Mouse (Mus musculus) ES-Bruce4 (cell line): ENCODE results near the gene Cnpy1. TPM values are rescaled to one million over a fixed set of nuclear protein-coding genes. Genes with fewer than 3 reads are reported as not detected.
A peak's percentile ranks its signal among the peaks of the same experiment; 100 is the strongest.

ENCODE experiments used
- H3K27ac ChIP-seq: 2 replicates; pipeline ENCODE4 v1.5.1; 2012; ENCODE audit warnings: low read length, inconsistent platforms; ENCODE audit not compliant: insufficient read depth
- H3K27me3 ChIP-seq: 2 replicates; pipeline ENCODE4 v1.6.1; 2012; ENCODE audit warnings: mild to moderate bottlenecking, low read length, inconsistent platforms; ENCODE audit not compliant: control insufficient read depth, poor library complexity, insufficient read depth, severe bottlenecking
- H3K36me3 ChIP-seq: 2 replicates; pipeline ENCODE4 v1.6.1; 2012; ENCODE audit warnings: inconsistent platforms, mild to moderate bottlenecking, low read length, moderate library complexity; ENCODE audit not compliant: control insufficient read depth, poor library complexity, insufficient read depth, severe bottlenecking
- H3K4me1 ChIP-seq: one replicate; pipeline ENCODE4 v1.8.1; 2011; ENCODE audit warnings: low read length; ENCODE audit not compliant: control insufficient read depth, insufficient read depth
- H3K4me3 ChIP-seq: 2 replicates; pipeline ENCODE4 v1.5.1; 2011; ENCODE audit warnings: low read depth, mild to moderate bottlenecking, low read length
- H3K9ac ChIP-seq: 2 replicates; pipeline ENCODE4 v1.6.1; 2012; ENCODE audit warnings: low read depth, mild to moderate bottlenecking, inconsistent platforms; ENCODE audit not compliant: poor library complexity, severe bottlenecking
- H3K9me3 ChIP-seq: replicated peaks from 2 replicates; pipeline ENCODE4 v1.6.1; 2012; ENCODE audit warnings: mild to moderate bottlenecking, low read length, inconsistent platforms; ENCODE audit not compliant: control insufficient read depth, poor library complexity, insufficient read depth, severe bottlenecking
- CTCF ChIP-seq: IDR thresholded peaks from one replicate; pipeline ENCODE4 v1.8.1; 2011; ENCODE audit warnings: low read depth, low read length
- EP300 ChIP-seq: IDR thresholded peaks from 2 replicates; pipeline ENCODE4 v1.6.1; 2011; ENCODE audit warnings: low read depth, low read length; ENCODE audit not compliant: insufficient read depth
- POLR2A ChIP-seq: IDR thresholded peaks from one replicate; pipeline ENCODE4 v1.8.1; 2011; ENCODE audit warnings: low read length; ENCODE audit not compliant: insufficient read depth
- polyA plus RNA-seq: library from polyadenylated mRNA; stranded (reverse); fragments of >200 nt; gene quantifications from 2 replicates; pipeline ENCODE4 v1.2.4, GENCODE M21; 2011; ENCODE audit warnings: low read depth; ENCODE audit not compliant: missing spikeins, insufficient read depth, insufficient read length

Gene Cnpy1
- polyA plus RNA-seq, 1 experiment = 48.1 TPM

DNA sequence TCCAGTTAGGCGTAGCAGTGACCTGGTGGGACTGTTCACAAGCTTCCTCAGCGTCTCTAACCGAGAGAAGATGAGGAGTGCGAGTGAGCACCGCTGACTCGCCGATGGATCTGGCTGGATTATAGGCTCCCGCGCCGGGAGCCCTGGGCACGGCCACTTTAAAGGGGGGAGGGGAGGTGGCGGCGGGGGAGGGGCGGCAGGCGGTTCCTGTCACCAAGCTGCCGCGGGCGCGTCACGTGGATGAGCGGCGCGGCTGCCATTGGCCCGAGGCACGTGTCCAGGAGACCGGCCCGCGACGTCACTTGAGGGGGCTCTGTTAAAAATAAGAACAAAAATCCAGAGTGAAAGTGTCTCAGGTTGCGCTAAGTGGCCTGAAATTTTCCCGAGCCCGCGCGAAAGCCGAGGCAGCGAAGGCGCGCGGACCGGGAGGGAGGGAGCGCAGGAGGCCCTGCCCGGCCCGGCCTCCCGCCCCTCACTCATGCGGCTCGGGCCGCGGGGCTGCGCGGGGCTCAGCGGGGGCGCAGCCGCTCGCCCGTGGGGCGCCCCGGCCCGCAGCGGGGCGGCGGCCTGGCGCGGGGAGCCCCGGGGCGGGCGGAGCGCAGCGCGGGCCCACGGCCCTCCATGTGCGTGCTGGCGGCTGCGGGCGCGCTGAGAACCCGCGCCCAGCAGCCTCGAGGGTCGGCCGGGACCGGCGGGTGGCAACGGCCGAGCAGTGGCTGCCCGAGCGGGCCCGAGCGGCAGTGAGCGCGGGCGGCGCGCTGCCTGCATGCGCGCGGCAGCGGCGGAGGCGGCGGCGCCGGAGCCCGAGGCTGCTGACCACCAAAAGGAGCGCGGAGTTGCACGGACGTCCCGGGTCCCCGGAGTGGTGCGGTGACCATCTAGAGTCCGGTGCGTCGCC is 80.0 kb downstream of the Cnpy1 start, which contains the start of gene En2:
Gene En2, plus strand, starts transcription at position 337 of the 898 bp plus-strand sequence.
- H3K9me3 ChIP-seq = no peaks in the 10 kb centered on the region
- H3K27ac ChIP-seq = no peak within 1 kb of the TSS
- no peaks in the 10 kb centered on the region for H3K36me3 ChIP-seq
- H3K4me1 ChIP-seq = no peaks in the 10 kb centered on the region
- TF ChIP-seq CTCF = no peak
- 0 out of 2 replicates have a peak, but pooled peaks have one; percentile 9 for TF ChIP-seq EP300
- H3K9ac ChIP-seq = peak within 1 kb of the TSS; percentile 76
- peak within 1 kb of the TSS; percentile 73 for H3K4me3 ChIP-seq
- peaks cover 34% of the 10 kb centered on the region for H3K27me3 ChIP-seq

DNA sequence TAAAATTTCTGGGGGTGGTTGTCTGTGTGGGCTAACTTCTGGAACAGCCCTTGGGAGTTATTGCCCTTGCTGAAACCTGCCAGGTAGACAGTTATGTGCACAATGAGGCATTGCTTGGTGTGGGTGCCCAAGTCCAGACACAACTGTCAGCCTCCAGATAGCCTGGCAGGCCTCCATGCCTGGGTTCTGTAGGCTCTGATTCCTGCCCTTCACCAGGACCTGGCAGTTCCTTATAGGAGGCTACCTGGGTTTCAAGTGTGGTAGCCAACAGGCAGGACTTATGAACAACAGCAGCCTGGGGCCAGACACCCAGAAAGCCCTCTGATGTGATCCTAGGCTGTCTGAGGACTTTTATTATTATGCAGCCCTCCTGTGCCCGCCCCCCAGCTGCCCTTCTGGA is 81.7 kb downstream of the Cnpy1 start:
- Histone ChIP-seq H3K4me3 (no peak overlapping the region), H3K27me3 (peaks cover 47% of the 10 kb centered on the region), H3K9ac (no peak overlapping the region), H3K4me1 (no peaks in the 10 kb centered on the region), H3K27ac (no peak overlapping the region), H3K36me3 (no peaks in the 10 kb centered on the region), H3K9me3 (no peaks in the 10 kb centered on the region)
- no peak for TF ChIP-seq POLR2A
- TF ChIP-seq EP300 = no peak
- no peak for TF ChIP-seq CTCF

DNA sequence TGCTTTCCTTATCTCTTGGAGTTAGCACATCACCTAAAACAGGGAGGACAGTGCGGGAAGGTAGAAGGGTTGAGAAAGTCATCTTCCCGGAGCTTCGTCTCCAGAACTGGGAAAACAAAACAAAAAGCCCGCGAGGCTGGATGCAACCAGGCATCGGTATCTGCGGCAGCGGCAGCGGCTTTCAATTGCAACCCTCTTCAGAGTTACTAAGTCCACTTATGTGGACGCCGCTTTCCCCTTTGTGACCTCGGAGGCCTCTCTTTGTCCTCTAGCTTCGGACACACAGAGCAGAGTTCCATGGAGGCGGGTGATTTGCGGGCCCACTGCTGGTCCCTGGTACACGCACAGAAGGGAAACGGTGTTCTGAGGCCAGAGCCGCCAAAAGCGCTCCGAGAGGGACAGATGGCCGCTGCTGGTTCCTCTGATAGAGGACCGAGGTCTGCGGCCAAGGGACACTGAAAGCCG is 83.6 kb downstream of the Cnpy1 start:
- Histone ChIP-seq H3K4me3 (peak overlapping the region; percentile 8; the same call in 1 of the 2 replicates), H3K9me3 (no peaks in the 10 kb centered on the region), H3K36me3 (no peaks in the 10 kb centered on the region), H3K9ac (no peak overlapping the region), H3K27ac (no peak overlapping the region), H3K27me3 (peaks cover 39% of the 10 kb centered on the region), H3K4me1 (no peaks in the 10 kb centered on the region)
- TF ChIP-seq CTCF (no peak), EP300 (no peak), POLR2A (no peak)

DNA sequence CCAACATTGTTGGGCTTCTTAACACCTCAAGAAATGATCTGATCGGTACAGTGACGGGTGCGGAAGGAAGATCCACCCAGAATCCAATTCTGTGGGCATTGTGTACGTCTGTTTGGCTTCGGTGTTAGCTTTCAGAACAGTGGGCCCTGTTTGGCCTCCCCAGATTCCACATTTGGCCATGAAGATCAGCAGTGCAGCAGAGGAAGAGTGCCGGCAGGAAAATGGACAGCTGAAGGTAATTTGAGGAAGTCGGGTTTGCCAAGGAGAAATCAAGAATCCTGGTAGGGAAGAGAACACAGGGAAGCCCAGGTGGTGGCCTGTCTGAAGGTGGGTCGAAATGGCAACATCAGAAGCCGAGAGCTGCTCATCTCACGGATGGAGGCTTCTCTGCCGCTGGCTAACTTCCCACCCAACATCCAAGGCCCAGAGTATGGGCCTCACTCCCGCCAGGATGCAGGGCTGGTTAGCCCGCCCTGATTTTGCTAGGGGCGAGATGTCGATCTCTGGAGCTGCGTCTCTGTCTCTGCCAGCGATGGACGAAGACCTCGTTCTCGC is 84.1 kb downstream of the Cnpy1 start:
- no peaks in the 10 kb centered on the region for H3K9me3 ChIP-seq
- no peaks in the 10 kb centered on the region for H3K36me3 ChIP-seq
- H3K27ac ChIP-seq = no peak overlapping the region
- no peaks in the 10 kb centered on the region for H3K4me1 ChIP-seq
- H3K27me3 ChIP-seq = peaks cover 33% of the 10 kb centered on the region
- peak overlapping the region; percentile 8; the same call in 1 of the 2 replicates for H3K4me3 ChIP-seq
- no peak overlapping the region for H3K9ac ChIP-seq
- TF ChIP-seq POLR2A (no peak), EP300 (no peak), CTCF (no peak)

DNA sequence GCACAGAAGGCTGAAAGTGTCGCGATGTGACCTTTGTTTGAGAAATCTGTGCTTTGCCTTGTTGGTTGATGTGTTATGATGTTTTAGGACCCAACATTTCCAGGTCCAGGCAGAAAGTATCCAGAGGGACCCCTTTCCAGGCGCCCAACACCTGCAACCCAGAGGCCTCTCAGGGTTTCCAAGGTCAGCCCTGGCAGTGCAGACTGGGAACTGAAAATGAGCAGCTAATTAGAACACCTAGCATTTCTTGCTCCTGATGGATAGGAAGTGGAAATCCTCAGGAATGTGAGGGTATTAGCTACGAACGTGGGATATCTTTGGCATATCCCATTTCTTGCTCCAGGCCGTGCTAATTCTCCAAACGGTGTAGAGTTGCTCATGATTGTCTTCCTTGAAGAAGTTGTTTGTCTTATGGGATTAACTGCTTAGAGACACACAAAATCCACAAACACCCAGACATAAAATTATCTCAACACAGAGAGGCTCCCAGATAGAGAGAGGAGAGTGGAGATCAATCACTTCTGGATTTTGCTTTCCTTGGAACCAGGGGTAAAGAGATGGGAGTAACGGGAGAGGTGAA is 85.6 kb downstream of the Cnpy1 start:
- Histone ChIP-seq H3K4me1 (no peaks in the 10 kb centered on the region), H3K9me3 (no peaks in the 10 kb centered on the region), H3K27me3 (peaks cover 23% of the 10 kb centered on the region), H3K4me3 (no peak overlapping the region), H3K36me3 (no peaks in the 10 kb centered on the region), H3K27ac (no peak overlapping the region), H3K9ac (no peak overlapping the region)
- no peak for TF ChIP-seq EP300
- TF ChIP-seq CTCF = no peak
- TF ChIP-seq POLR2A = no peak
